Mouse (Mus musculus): ENCODE results near the gene Zeb2. TPM values are rescaled to one million over a fixed set of nuclear protein-coding genes. Genes with fewer than 3 reads are reported as not detected.
A peak's percentile ranks its signal among the peaks of the same experiment; 100 is the strongest.

Gene Zeb2
- total and polyA plus RNA-seq, 3 experiments: 12.4 to 223 (median 162) TPM

- DNase-seq: no peak
Observed at GRCm38 (mm10) chr2:45096638-45097247, 20.5 kb downstream of the Zeb2 start.

GRCm38 (mm10) chr2:45095825-45096224 is 21.4 kb downstream of the Zeb2 start:
- peak; percentile 26 for DNase-seq

- DNase-seq: no peak
Observed at GRCm38 (mm10) chr2:45094371-45094967, 22.7 kb downstream of the Zeb2 start.

GRCm38 (mm10) chr2:45093479-45093878 is 23.7 kb downstream of the Zeb2 start:
- DNase-seq: no peak

- no peak for DNase-seq
Observed at GRCm38 (mm10) chr2:45092654-45093053, 24.5 kb downstream of the Zeb2 start.

GRCm38 (mm10) chr2:45090529-45091297 is 26.5 kb downstream of the Zeb2 start:
- no peak for DNase-seq

GRCm38 (mm10) chr2:45089251-45089530 is 28.0 kb downstream of the Zeb2 start:
- DNase-seq: no peak

GRCm38 (mm10) chr2:45088435-45089250 is 28.6 kb downstream of the Zeb2 start:
- no peak for DNase-seq

GRCm38 (mm10) chr2:45087208-45087607 is 30.0 kb downstream of the Zeb2 start:
- no peak for DNase-seq

GRCm38 (mm10) chr2:45085653-45086052 is 31.5 kb downstream of the Zeb2 start:
- DNase-seq: peak; percentile 50

- DNase-seq: no peak
Observed at GRCm38 (mm10) chr2:45083042-45083441, 34.2 kb downstream of the Zeb2 start.

GRCm38 (mm10) chr2:45081559-45081958 is 35.6 kb downstream of the Zeb2 start:
- DNase-seq: no peak

GRCm38 (mm10) chr2:45077938-45078487 is 39.2 kb downstream of the Zeb2 start:
- DNase-seq: no peak

GRCm38 (mm10) chr2:45077383-45077782 is 39.8 kb downstream of the Zeb2 start:
- DNase-seq: no peak

- no peak for DNase-seq
Observed at GRCm38 (mm10) chr2:45073025-45073424, 44.2 kb downstream of the Zeb2 start.

GRCm38 (mm10) chr2:45071296-45071695 is 45.9 kb downstream of the Zeb2 start:
- DNase-seq: no peak

- DNase-seq: no peak
Observed at GRCm38 (mm10) chr2:45070612-45071276, 46.5 kb downstream of the Zeb2 start.

- no peak for DNase-seq
Observed at GRCm38 (mm10) chr2:45068792-45069550, 48.2 kb downstream of the Zeb2 start.

- no peak for DNase-seq
Observed at GRCm38 (mm10) chr2:45067116-45067515, 50.1 kb downstream of the Zeb2 start.

GRCm38 (mm10) chr2:45063300-45063890 is 53.8 kb downstream of the Zeb2 start:
- no peak for DNase-seq

GRCm38 (mm10) chr2:45062136-45062535 is 55.1 kb downstream of the Zeb2 start:
- DNase-seq: no peak
